Mouse (Mus musculus): ENCODE results near the gene Slco3a1.

- no peak for TF ChIP-seq CTCF (IDR thresholded peaks at IDR 0.05; ENCODE audit: low read depth, low read length)
- TF ChIP-seq GATA2 (IDR thresholded peaks at IDR 0.05; ENCODE audit: borderline replicate concordance, low read depth, low read length) = no peak
- no peak for TF ChIP-seq GATA1 (IDR thresholded peaks at IDR 0.05; ENCODE audit: borderline replicate concordance, low read length)
Measured at GRCm38 (mm10) chr7:74518776-74519175, 35.8 kb downstream of the Slco3a1 start.
